Mouse (Mus musculus): ENCODE results near the gene Gm20695.

The Gm20695 gene

GRCm38 (mm10) chr16:3895173-3895792, 10.8 kb downstream of the Gm20695 start:
- no peak for DNase-seq (ENCODE audit: low read depth, low spot score)

GRCm38 (mm10) chr16:3896046-3896445, 11.6 kb downstream of the Gm20695 start:
- no peak for DNase-seq (ENCODE audit: low read depth, low spot score)

- DNase-seq (ENCODE audit: low read depth, low spot score): no peak
Observed at GRCm38 (mm10) chr16:3896553-3896952, 12.1 kb downstream of the Gm20695 start.

- DNase-seq (ENCODE audit: low read depth, low spot score): no peak
Observed at GRCm38 (mm10) chr16:3907471-3907870, 23.0 kb downstream of the Gm20695 start.

GRCm38 (mm10) chr16:3908537-3909111, 24.2 kb downstream of the Gm20695 start, which contains the start of the genes 1700037C18Rik and Cluap1:
1700037C18Rik (minus strand) TSS chr16:3908689.
Cluap1 (plus strand) TSS chr16:3908801.
- peak; percentile 88 for DNase-seq (ENCODE audit: low read depth, low spot score)

- DNase-seq (ENCODE audit: low read depth, low spot score): no peak
Observed at GRCm38 (mm10) chr16:3909118-3909517, 24.7 kb downstream of the Gm20695 start.

GRCm38 (mm10) chr16:3920756-3921155, 36.3 kb downstream of the Gm20695 start:
- no peak for DNase-seq (ENCODE audit: low read depth, low spot score)

- DNase-seq (ENCODE audit: low read depth, low spot score): no peak
Observed at GRCm38 (mm10) chr16:3923515-3923914, 39.1 kb downstream of the Gm20695 start.

- DNase-seq (ENCODE audit: low read depth, low spot score): no peak
Observed at GRCm38 (mm10) chr16:3923966-3924365, 39.5 kb downstream of the Gm20695 start.

GRCm38 (mm10) chr16:3928582-3928981, 44.1 kb downstream of the Gm20695 start:
- no peak for DNase-seq (ENCODE audit: low read depth, low spot score)

GRCm38 (mm10) chr16:3929151-3929550, 44.7 kb downstream of the Gm20695 start:
- no peak for DNase-seq (ENCODE audit: low read depth, low spot score)

- no peak for DNase-seq (ENCODE audit: low read depth, low spot score)
Observed at GRCm38 (mm10) chr16:3933536-3933935, 49.1 kb downstream of the Gm20695 start.

GRCm38 (mm10) chr16:3934091-3934490, 49.6 kb downstream of the Gm20695 start:
- DNase-seq (ENCODE audit: low read depth, low spot score): no peak

- no peak for DNase-seq (ENCODE audit: low read depth, low spot score)
Observed at GRCm38 (mm10) chr16:3934701-3935100, 50.3 kb downstream of the Gm20695 start.

GRCm38 (mm10) chr16:3951141-3951540, 66.7 kb downstream of the Gm20695 start:
- DNase-seq (ENCODE audit: low read depth, low spot score): no peak

GRCm38 (mm10) chr16:3956369-3956768, 71.9 kb downstream of the Gm20695 start:
- DNase-seq (ENCODE audit: low read depth, low spot score): no peak

- no peak for DNase-seq (ENCODE audit: low read depth, low spot score)
Observed at GRCm38 (mm10) chr16:3959261-3959660, 74.8 kb downstream of the Gm20695 start.

GRCm38 (mm10) chr16:3964990-3965389, 80.5 kb downstream of the Gm20695 start:
- no peak for DNase-seq (ENCODE audit: low read depth, low spot score)

- DNase-seq (ENCODE audit: low read depth, low spot score): no peak
Observed at GRCm38 (mm10) chr16:3965534-3965933, 81.1 kb downstream of the Gm20695 start.

All from c-Kit-negative CD71-positive TER-119-positive erythroid progenitor cells, embryonic 14.5 days (primary cell).